Mouse (Mus musculus): ENCODE results near the gene Psmc2. TPM values are rescaled to one million over a fixed set of nuclear protein-coding genes. Genes with fewer than 3 reads are reported as not detected.
A peak's percentile ranks its signal among the peaks of the same experiment; 100 is the strongest.

Psmc2 gene
- total RNA-seq (2021) = 10 to 100 TPM; 91.1 to 94.2 TPM

DNA sequence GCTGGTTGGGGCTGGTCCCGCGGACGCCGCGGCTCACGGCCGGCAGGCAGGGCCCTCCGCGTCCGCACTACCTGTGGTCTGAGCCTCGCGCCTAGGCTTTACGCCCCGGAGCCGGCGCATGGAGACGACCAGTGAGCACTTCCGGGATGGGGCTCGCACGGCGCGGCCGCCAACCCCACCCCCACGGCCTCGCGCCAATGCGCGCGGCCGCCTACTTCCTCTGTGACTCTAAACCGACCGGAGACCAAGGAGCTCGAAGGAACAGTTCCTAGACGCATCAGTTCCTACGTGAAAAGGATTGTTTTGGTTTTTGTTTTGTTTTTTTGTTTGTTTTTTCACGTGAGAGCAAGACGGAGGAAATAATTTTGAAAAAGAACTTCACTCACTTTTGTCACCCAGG lies at the start of gene Psmc2, which contains the start of gene Dnajc2:
Psmc2 (plus strand) TSS at position 231 of the 400 bp plus-strand sequence.
Dnajc2 (minus strand) TSS at position 199 of the 400 bp plus-strand sequence.
- peak; percentile 84 for DNase-seq (ENCODE audit: low spot score)
- intact Hi-C loops (cut with DNase I) = loop anchor here (2.0 kb wide), 1 partner anchor 48 kb away; the partner anchor contains the start of gene Pmpcb

GRCm38 (mm10) chr5:21735584-21735983 lies 49.5 kb upstream of the Psmc2 start:
- intact Hi-C loops (cut with DNase I) = loop anchor here (10.0 kb wide), 1 partner anchor 311 kb away; the partner anchor contains the start of genes Ccdc146 and Fam185a
- DNase-seq (ENCODE audit: low spot score) = no peak

GRCm38 (mm10) chr5:21736046-21736445 lies 49.0 kb upstream of the Psmc2 start:
- DNase-seq (ENCODE audit: low spot score) = no peak
- intact Hi-C loops (cut with DNase I) = loop anchor here (2.0 to 10.0 kb wide), 3 partner anchors 49 to 311 kb away; partner anchors contain the start of genes Ccdc146, Dnajc2, Fam185a and Psmc2

DNA sequence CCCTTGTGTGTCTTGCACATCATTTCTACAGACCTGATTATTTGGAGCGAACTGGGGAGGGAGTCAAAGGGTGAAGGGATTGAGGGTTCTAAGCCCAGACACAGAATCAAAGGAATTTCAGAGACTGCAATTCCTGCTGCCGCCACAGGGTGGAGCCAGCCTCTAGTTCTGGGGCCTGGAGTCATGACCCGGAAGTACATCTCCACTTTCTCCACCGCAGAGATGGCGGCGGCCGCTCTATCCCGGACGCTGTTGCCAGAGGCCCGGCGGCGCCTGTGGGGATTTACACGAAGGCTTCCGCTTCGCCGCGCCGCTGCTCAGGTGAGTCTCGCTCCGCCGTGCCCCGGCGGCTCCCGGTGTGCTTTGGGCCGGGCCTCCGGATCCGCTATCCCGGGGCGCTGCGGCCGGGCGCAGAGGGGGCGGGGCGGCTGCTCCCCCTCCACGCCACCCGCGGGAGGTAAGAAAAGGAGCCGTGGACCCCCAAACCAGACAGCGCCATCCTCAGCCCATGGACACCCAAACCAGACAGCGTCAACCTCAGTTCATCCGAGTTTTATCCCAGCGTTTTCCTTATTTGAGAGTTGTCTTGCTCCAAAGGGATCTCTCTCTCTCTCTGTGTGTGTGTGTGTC lies 48.0 kb upstream of the Psmc2 start, which contains the start of gene Pmpcb:
Pmpcb (plus strand) TSS at position 186 of the 630 bp plus-strand sequence.
- intact Hi-C loops (cut with DNase I) = loop anchor here (2.0 to 10.0 kb wide), 3 partner anchors 48 to 312 kb away; partner anchors contain the start of genes Ccdc146, Dnajc2, Fam185a and Psmc2
- peak; percentile 73 for DNase-seq (ENCODE audit: low spot score)

DNA sequence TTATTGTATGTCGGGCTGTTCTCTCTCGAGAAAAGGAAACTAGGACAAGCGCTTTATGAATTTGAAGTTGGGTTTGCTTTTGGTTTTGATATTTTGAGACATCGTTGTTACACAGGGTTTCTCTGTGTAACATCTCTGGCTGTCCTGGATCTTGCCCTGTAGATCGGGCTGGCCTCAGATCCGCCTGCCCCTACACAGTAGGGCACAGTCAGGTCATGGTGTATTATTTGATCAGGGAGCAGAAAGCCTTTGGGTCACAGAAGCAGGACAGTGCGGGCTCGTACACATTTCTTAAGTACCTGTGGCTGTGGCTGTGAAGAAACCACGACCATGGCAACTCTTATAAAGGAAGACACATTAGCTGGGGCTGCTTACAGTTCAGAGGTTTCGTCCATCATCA lies 47.5 kb upstream of the Psmc2 start:
- intact Hi-C loops (cut with DNase I) = loop anchor here (2.0 to 10.0 kb wide), 3 partner anchors 47 to 313 kb away; partner anchors contain the start of genes Ccdc146, Dnajc2, Fam185a and Psmc2
- DNase-seq (ENCODE audit: low spot score) = no peak

GRCm38 (mm10) chr5:21739120-21739519 lies 46.0 kb upstream of the Psmc2 start:
- DNase-seq (ENCODE audit: low spot score) = no peak
- intact Hi-C loops (cut with DNase I) = loop anchor here (10.0 kb wide), 1 partner anchor 314 kb away; the partner anchor contains the start of genes Ccdc146 and Fam185a

GRCm38 (mm10) chr5:21739881-21740280 lies 45.2 kb upstream of the Psmc2 start:
- intact Hi-C loops (cut with DNase I) = loop anchor here (10.0 kb wide), 1 partner anchor 315 kb away; the partner anchor contains the start of genes Ccdc146 and Fam185a
- no peak for DNase-seq (ENCODE audit: low spot score)

DNA sequence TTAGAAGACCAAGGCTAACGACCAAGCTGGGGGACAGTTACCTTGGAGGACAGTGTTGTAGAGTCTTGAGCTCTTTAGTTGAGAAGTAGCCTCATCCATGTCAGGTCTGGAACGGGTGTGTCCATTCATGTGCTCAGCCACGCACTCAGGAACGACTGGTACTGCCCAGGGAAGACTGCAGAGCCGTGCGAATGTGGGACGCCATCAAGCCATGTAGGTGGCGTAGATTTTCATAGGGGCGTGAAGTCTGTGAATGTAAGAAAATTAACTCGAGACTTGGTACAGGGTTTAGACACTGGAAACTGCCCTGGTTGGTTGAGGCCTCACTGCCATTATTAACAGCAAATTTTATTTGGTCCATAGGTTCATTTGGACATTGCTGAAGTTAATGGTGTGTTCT lies 41.5 kb upstream of the Psmc2 start:
- intact Hi-C loops (cut with DNase I) = no loop called here
- DNase-seq (ENCODE audit: low spot score) = no peak

- DNase-seq (ENCODE audit: low spot score) = no peak
- intact Hi-C loops (cut with DNase I) = no loop called here
Observed at GRCm38 (mm10) chr5:21744651-21745050, 40.4 kb upstream of the Psmc2 start.

GRCm38 (mm10) chr5:21745966-21746365 lies 39.1 kb upstream of the Psmc2 start:
- DNase-seq (ENCODE audit: low spot score) = no peak
- intact Hi-C loops (cut with DNase I) = no loop called here

DNA sequence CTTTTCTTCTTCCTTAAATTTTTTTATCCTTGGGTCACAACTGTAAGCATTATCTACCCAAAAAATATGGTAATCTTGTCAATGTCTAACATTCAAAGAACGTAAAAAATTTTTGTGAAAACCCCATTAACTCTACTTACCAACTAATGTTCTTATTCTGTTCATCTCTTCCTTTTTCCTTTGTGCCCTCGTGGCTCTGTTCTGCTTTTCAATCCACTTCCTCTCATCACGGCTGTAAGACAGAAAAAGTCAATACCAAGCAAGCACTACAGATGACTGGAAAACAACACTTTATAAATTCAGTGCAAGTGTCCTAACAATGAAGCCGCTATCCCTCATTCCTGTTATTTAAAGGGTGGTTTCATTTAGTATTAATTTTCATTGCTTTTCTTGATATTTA lies 16.6 kb upstream of the Psmc2 start:
- no peak for DNase-seq (ENCODE audit: low spot score)
- intact Hi-C loops (cut with DNase I) = no loop called here

- no peak for DNase-seq (ENCODE audit: low spot score)
- intact Hi-C loops (cut with DNase I) = no loop called here
Observed at GRCm38 (mm10) chr5:21769841-21770240, 15.2 kb upstream of the Psmc2 start.

- no peak for DNase-seq (ENCODE audit: low spot score)
- intact Hi-C loops (cut with DNase I) = no loop called here
Observed at GRCm38 (mm10) chr5:21776491-21776890, 8.6 kb upstream of the Psmc2 start.

DNA sequence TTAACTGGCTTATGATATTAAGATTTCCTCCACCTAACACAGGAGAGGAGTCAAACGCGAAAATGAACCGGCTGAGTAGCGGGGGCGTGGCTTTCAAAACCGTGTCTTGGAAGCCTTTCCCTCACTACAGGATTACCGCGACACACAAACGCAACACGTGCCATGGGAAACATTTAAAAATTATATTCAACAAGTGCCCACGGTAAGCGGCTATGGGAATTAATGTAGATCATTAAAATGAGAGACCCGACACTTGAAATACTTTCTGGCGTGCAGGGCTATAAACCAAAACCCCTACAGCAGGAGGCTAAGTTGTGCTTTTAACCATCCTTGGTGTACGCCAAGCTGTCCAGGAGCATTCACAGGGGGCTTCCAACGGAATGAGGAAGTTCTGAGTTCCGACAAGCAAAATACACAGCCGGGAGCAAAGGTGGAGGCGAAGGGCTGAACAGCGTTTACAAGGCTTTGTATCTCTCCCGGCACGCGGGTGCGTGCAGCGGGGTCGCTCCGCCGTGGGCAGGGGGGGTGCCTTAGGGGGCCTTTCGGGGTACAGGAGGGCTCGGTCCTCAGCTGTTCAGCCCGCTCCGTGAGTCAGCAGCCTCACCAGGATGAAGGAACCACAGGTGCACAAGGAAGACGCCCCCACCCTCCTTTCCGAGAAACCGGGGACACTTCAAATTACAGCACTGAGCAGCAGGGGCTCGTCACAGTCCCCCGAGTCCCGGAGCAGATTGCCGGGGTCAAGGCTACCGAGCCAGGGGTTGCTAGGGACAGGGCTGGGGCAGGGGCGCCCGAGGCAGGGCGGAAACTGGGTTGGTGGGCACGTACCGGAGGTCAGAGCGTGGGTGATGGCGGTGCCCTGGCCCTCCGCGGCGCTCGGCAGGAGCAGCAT lies 676 bp upstream of the Psmc2 start:
- peak; percentile 3 for DNase-seq (ENCODE audit: low spot score)
- intact Hi-C loops (cut with DNase I) = loop anchor here (2.0 kb wide), 1 partner anchor 48 kb away; the partner anchor contains the start of gene Pmpcb

DNA sequence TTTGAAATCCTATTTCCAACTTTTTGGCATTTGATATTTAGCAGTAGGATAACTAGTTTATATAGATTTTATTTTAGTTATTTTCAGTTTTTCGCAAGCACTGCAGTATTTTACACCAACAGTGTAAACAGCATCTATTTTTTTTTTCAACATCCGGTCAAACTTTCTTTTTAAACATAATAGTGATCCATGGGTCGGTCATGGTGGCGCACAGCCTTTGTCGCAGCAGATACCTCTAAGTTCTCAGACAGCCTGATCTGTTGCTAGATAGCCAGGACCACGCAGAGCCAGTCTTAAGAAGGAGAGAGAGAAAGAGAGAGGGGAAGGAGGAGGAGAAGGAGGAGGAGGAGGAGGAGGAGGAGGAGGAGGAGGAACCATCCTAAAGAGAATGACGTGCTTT lies 693 bp downstream of the Psmc2 start:
- DNase-seq (ENCODE audit: low spot score) = no peak
- intact Hi-C loops (cut with DNase I) = loop anchor here (2.0 kb wide), 1 partner anchor 49 kb away; the partner anchor contains the start of gene Pmpcb

GRCm38 (mm10) chr5:21786258-21787185 lies 1.4 kb downstream of the Psmc2 start:
- peak; percentile 79 for DNase-seq (ENCODE audit: low spot score)
- intact Hi-C loops (cut with DNase I) = no loop called here

DNA sequence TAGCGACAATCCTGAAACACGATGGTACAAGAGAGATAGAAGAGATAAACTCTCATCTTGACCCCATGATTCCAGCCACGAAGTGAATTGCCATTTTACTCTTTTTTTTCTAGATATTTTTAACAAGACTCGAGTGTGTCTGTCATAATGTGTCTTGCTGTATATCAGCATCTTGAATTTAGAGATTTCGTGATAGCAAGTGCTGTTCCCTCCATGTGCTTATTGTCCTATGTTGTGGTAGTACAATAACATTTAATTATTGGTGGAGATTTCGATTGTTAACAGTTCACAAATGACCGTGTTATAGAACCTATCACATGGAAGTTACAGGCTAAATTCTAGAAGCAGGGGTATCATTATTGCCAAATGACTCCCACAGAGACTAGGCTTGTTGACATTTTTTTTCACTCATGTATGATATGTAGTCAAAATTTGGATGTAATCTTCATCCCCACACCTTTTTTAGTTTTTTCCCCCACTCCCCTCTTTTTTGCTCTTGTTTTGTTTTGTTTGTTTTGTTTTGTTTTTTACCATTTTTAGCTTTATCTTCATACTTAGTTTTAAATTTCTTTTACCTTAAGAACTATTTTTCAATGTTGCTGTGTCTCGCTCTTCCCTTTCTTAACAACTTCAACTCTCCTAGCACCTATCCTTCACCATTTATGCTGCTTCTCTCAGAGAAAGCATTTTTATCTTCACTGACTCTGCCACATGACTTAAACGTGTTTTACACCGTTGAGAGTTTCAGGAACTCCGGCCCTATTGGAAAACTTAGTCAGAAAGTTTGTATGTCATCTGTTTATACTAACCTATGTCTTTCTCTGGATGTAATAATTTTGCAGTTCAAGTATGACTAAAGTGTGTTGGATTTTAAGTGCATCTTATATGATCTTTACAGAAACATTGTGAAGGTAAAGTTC lies 2.4 kb downstream of the Psmc2 start:
- DNase-seq (ENCODE audit: low spot score) = no peak
- intact Hi-C loops (cut with DNase I) = no loop called here

- no peak for DNase-seq (ENCODE audit: low spot score)
- intact Hi-C loops (cut with DNase I) = no loop called here
Observed at GRCm38 (mm10) chr5:21789061-21789460, 4.0 kb downstream of the Psmc2 start.
